Mouse (Mus musculus) spleen, embryonic (tissue): ENCODE data around the gene Kcnn1.

Experiments used
- CTCF ChIA-PET: fragments of 350-600 bp; sonication (Branson Sonifier 250); formaldehyde crosslinking; loops from one replicate; lab custom pipeline; 2022; lab: Charles Lee

Kcnn1 gene

GRCm38 (mm10) chr8:70893656-70894384, 30.8 kb upstream of the Kcnn1 start:
- CTCF ChIA-PET: interaction anchor here (1.2 kb wide), 1 partner anchor 11 kb away, joined by 3 read pairs; no protein-coding TSS in a partner anchor

GRCm38 (mm10) chr8:70892896-70893655, 30.0 kb upstream of the Kcnn1 start:
- CTCF ChIA-PET: interaction anchor here (1.2 kb wide), 1 partner anchor 10 kb away, joined by 3 read pairs; no protein-coding TSS in a partner anchor

- CTCF ChIA-PET: interaction anchor here (0.8 to 1.2 kb wide), 2 partner anchors 9 to 19 kb away, joined by 3 read pairs; no protein-coding TSS in a partner anchor
Measured at GRCm38 (mm10) chr8:70892022-70892895, 29.2 kb upstream of the Kcnn1 start, which contains the start of gene Slc5a5. Gene Slc5a5, minus strand, starts transcription at chr8:70892757.

GRCm38 (mm10) chr8:70891356-70891755, 28.3 kb upstream of the Kcnn1 start:
- CTCF ChIA-PET: no interaction called here

- CTCF ChIA-PET: no interaction called here
Measured at GRCm38 (mm10) chr8:70890656-70891055, 27.6 kb upstream of the Kcnn1 start.

- CTCF ChIA-PET: no interaction called here
Measured at GRCm38 (mm10) chr8:70887669-70888068, 24.6 kb upstream of the Kcnn1 start.

- CTCF ChIA-PET: interaction anchor here (1.3 kb wide), 1 partner anchor 16 kb away, joined by 3 read pairs; no protein-coding TSS in a partner anchor
Measured at GRCm38 (mm10) chr8:70885612-70886011, 22.6 kb upstream of the Kcnn1 start.

GRCm38 (mm10) chr8:70884683-70885082, 21.6 kb upstream of the Kcnn1 start:
- CTCF ChIA-PET: interaction anchor here (0.6 kb wide), 1 partner anchor 156 kb away, joined by 3 read pairs; no protein-coding TSS in a partner anchor

- CTCF ChIA-PET: interaction anchor here (0.6 kb wide), 1 partner anchor 156 kb away, joined by 3 read pairs; no protein-coding TSS in a partner anchor
Measured at GRCm38 (mm10) chr8:70884186-70884585, 21.1 kb upstream of the Kcnn1 start.

- CTCF ChIA-PET: no interaction called here
Measured at GRCm38 (mm10) chr8:70880546-70880945, 17.5 kb upstream of the Kcnn1 start.

- CTCF ChIA-PET: no interaction called here
Measured at GRCm38 (mm10) chr8:70880126-70880525, 17.1 kb upstream of the Kcnn1 start.

GRCm38 (mm10) chr8:70879500-70879899, 16.4 kb upstream of the Kcnn1 start:
- CTCF ChIA-PET: no interaction called here

- CTCF ChIA-PET: no interaction called here
Measured at GRCm38 (mm10) chr8:70878178-70878577, 15.1 kb upstream of the Kcnn1 start.

- CTCF ChIA-PET: interaction anchor here (1.4 kb wide), 1 partner anchor 20 kb away, joined by 3 read pairs; no protein-coding TSS in a partner anchor
Measured at GRCm38 (mm10) chr8:70876382-70876781, 13.3 kb upstream of the Kcnn1 start.

GRCm38 (mm10) chr8:70874441-70874840, 11.4 kb upstream of the Kcnn1 start:
- CTCF ChIA-PET: no interaction called here

GRCm38 (mm10) chr8:70873364-70873985, 10.4 kb upstream of the Kcnn1 start, which contains the start of gene Ccdc124:
Gene Ccdc124, minus strand, starts transcription at chr8:70873935.
- CTCF ChIA-PET: interaction anchor here (0.6 to 0.9 kb wide), 2 partner anchors 19 to 66 kb away, joined by 3 to 5 read pairs; no protein-coding TSS in a partner anchor

GRCm38 (mm10) chr8:70872643-70873363, 9.7 kb upstream of the Kcnn1 start:
- CTCF ChIA-PET: interaction anchor here (0.6 to 0.9 kb wide), 3 partner anchors 19 to 72 kb away, joined by 3 to 5 read pairs (median 4); no protein-coding TSS in a partner anchor

- CTCF ChIA-PET: no interaction called here
Measured at GRCm38 (mm10) chr8:70871195-70871807, 8.2 kb upstream of the Kcnn1 start.

- CTCF ChIA-PET: interaction anchor here (0.6 to 2.8 kb wide), 5 partner anchors 16 to 47 kb away, joined by 3 to 12 read pairs (median 3); no protein-coding TSS in a partner anchor
Measured at GRCm38 (mm10) chr8:70869601-70870041, 6.6 kb upstream of the Kcnn1 start.
